Mouse (Mus musculus): Measurements from ENCODE around the gene Olfr969. TPM values are rescaled to one million over a fixed set of nuclear protein-coding genes. Genes with fewer than 3 reads are reported as not detected.
"Not testable (repeated sequence)": the region's sequence is repeated elsewhere in the genome, so short reads cannot be mapped to it uniquely, and the experiment has no call there.

Gene Olfr969
- not detected in 2 replicates for polyA plus RNA-seq (2015; fragmentation: Nextera tagmentation; extraction: Ambion mirVana)

DNA sequence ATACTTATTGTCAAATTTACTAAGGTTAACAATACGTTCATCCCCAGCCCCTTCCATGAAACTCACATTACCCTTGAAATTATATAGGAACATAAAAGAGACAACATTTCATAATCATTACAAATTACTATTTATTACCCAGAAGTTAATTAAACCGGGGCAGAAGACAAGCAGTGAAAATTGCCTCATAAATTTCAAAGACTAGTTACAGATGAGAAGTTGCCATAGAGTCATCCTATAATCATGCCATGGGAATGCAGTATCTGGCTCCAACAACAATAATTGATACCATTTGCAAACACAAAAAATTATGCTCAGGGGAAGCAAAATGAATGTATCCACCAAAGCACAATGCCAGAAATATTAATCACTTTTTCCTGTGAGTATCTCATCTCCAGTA is at the start of gene Olfr969:
Gene Olfr969 (plus strand): TSS at position 388 of the 400 bp plus-strand sequence.
- H3K9me3 ChIP-seq = no peaks in the 10 kb centered on the region
- no peak for ATAC-seq (ENCODE audit: insufficient number of reproducible peaks, low FRiP score, low TSS enrichment, low read depth)
- no peak within 1 kb of the TSS for H3K4me3 ChIP-seq
- WGBS = 48% methylated on average over 2 of the region's 2 CpGs
- no peaks in the 10 kb centered on the region for H3K4me1 ChIP-seq
- H3K4me2 ChIP-seq = no peak within 1 kb of the TSS
- H3K9ac ChIP-seq = no peak within 1 kb of the TSS
- no peaks in the 10 kb centered on the region for H3K27me3 ChIP-seq
- H3K27ac ChIP-seq = no peak within 1 kb of the TSS
- no peaks in the 10 kb centered on the region for H3K36me3 ChIP-seq

DNA sequence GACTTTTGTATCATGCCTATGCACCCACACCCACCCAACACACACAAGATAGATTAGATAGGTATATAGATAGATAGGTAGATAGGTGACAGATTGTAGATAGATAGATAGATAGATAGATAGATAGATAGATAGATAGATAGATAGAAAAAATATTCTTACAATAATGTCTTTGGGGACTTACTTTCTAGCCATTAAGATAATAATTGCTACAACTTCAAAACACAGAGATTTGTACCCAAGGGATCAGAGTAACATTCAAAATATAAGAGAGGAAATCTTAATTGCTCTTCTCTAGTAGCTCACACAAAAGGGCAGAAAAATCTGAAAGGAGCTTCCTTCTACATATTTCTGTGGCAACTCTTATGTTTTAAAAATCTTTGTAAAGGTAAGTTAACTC is 44.8 kb upstream of the Olfr969 start, which contains the start of gene Olfr967:
Gene Olfr967 (plus strand): TSS at position 301 of the 400 bp plus-strand sequence.
- Histone ChIP-seq H3K4me3 (no peak within 1 kb of the TSS), H3K9ac (no peak within 1 kb of the TSS)

GRCm38 (mm10) chr9:39746428-39746827 is 44.3 kb upstream of the Olfr969 start:
- H3K9ac ChIP-seq = no peak overlapping the region
- ATAC-seq (ENCODE audit: insufficient number of reproducible peaks, low FRiP score, low TSS enrichment, low read depth) = no peak
- no peaks in the 10 kb centered on the region for H3K36me3 ChIP-seq
- H3K27me3 ChIP-seq = no peaks in the 10 kb centered on the region
- no peak overlapping the region for H3K4me3 ChIP-seq
- H3K9me3 ChIP-seq = no peaks in the 10 kb centered on the region
- H3K4me1 ChIP-seq = no peaks in the 10 kb centered on the region
- no peak overlapping the region for H3K4me2 ChIP-seq
- WGBS = 86% methylated on average over 1 of the region's 1 CpGs
- H3K27ac ChIP-seq = no peak overlapping the region

More for the DNA sequence above, 44.8 kb upstream of the Olfr969 start, which contains the start of gene Olfr967:
- Histone ChIP-seq H3K27me3 (no peaks in the 10 kb centered on the region), H3K9me3 (no peaks in the 10 kb centered on the region), H3K4me1 (no peaks in the 10 kb centered on the region), H3K27ac (no peak within 1 kb of the TSS), H3K36me3 (no peaks in the 10 kb centered on the region), H3K4me2 (no peak within 1 kb of the TSS)
- ATAC-seq (ENCODE audit: insufficient number of reproducible peaks, low FRiP score, low TSS enrichment, low read depth) = no peak

DNA sequence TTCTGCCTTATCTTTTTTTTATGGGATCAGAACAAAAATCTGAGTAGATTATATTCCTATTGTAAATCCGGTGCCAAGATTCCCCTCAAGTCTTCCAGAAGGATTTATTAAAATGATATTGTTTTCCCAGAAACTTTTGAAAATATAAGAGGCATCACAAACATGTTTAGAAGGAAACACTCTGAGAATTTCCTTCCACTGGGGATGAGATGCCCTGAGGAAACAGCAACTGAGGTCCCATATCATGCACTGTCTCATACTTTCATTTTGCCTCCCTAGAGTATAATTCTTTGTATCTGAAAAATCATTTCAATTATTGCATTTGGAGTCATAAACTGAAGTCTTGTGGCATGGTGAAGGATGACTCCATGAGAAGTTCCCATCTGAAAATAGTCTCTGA is 7.6 kb upstream of the Olfr969 start, which contains the start of gene Olfr968:
Gene Olfr968 (minus strand): TSS at position 101 of the 400 bp plus-strand sequence.
- 84% methylated on average over 1 of the region's 1 CpGs for WGBS
- Histone ChIP-seq H3K4me1 (no peaks in the 10 kb centered on the region), H3K4me3 (no peak within 1 kb of the TSS), H3K36me3 (no peaks in the 10 kb centered on the region), H3K4me2 (no peak within 1 kb of the TSS), H3K27me3 (no peaks in the 10 kb centered on the region), H3K9ac (no peak within 1 kb of the TSS), H3K27ac (no peak within 1 kb of the TSS), H3K9me3 (no peaks in the 10 kb centered on the region)
- no peak for ATAC-seq (ENCODE audit: insufficient number of reproducible peaks, low FRiP score, low TSS enrichment, low read depth)

GRCm38 (mm10) chr9:39808560-39808959 is 17.8 kb downstream of the Olfr969 start, which contains the start of gene Olfr970:
Gene Olfr970, plus strand, starts transcription at chr9:39808860.
- H3K9ac ChIP-seq = no peak within 1 kb of the TSS
- H3K4me2 ChIP-seq = no peak within 1 kb of the TSS
- no peaks in the 10 kb centered on the region for H3K36me3 ChIP-seq
- 60% methylated on average over 4 of the region's 4 CpGs for WGBS
- H3K27me3 ChIP-seq = no peaks in the 10 kb centered on the region
- no peaks in the 10 kb centered on the region for H3K9me3 ChIP-seq
- H3K4me3 ChIP-seq = no peak within 1 kb of the TSS
- no peak within 1 kb of the TSS for H3K27ac ChIP-seq
- H3K4me1 ChIP-seq = no peaks in the 10 kb centered on the region
- no peak for ATAC-seq (ENCODE audit: insufficient number of reproducible peaks, low FRiP score, low TSS enrichment, low read depth)

DNA sequence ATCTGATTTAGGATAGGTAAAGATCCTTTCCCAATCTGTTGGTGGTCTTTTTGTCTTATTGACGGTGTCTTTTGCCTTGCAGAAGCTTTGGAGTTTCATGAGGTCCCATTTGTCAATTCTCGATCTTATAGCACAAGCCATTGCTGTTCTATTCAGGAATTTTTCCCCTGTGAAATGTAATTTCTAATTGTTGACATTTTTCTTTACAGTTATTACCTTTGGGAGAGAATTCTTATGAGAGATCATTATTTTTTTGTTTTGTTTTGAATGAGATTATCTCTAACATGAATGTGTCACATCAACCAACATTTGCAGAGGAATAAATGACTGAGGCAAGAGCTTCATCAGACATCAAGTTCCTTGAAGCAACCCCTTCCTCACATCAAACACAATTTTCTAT is 45.8 kb downstream of the Olfr969 start, which contains the start of gene Olfr971:
Gene Olfr971 (plus strand): TSS at position 301 of the 400 bp plus-strand sequence.
- H3K4me1 ChIP-seq; H3K36me3 ChIP-seq; H3K4me3 ChIP-seq; H3K4me2 ChIP-seq; H3K9me3 ChIP-seq; H3K27ac ChIP-seq; H3K27me3 ChIP-seq; ATAC-seq (ENCODE audit: insufficient number of reproducible peaks, low FRiP score, low TSS enrichment, low read depth); H3K9ac ChIP-seq: not testable (repeated sequence)
- whole genome bisulfite sequencing = 81% methylated on average over 2 of the region's 2 CpGs

Other genes with a start within 250 kb of the Olfr969 start
- gene Olfr958, start 236.9 kb upstream of the Olfr969 start, polyA plus RNA-seq (2015; fragmentation: Nextera tagmentation; extraction: Ambion mirVana) = not detected in 2 replicates
- not detected in 2 replicates for gene Olfr959, start 215.4 kb upstream of the Olfr969 start, polyA plus RNA-seq (2015; fragmentation: Nextera tagmentation; extraction: Ambion mirVana)
- 75.0 and 122 TPM in 2 replicates for gene AW551984, start 186.5 kb upstream of the Olfr969 start, polyA plus RNA-seq (2015; fragmentation: Nextera tagmentation; extraction: Ambion mirVana)
- not detected in 2 replicates for gene Olfr148, start 180.3 kb upstream of the Olfr969 start, polyA plus RNA-seq (2015; fragmentation: Nextera tagmentation; extraction: Ambion mirVana)
- not detected in 2 replicates for gene Olfr960, start 169.6 kb upstream of the Olfr969 start, polyA plus RNA-seq (2015; fragmentation: Nextera tagmentation; extraction: Ambion mirVana)
- not detected in 2 replicates for gene Olfr961, start 145.9 kb upstream of the Olfr969 start, polyA plus RNA-seq (2015; fragmentation: Nextera tagmentation; extraction: Ambion mirVana)
- not detected in 2 replicates for gene Olfr963, start 123.7 kb upstream of the Olfr969 start, polyA plus RNA-seq (2015; fragmentation: Nextera tagmentation; extraction: Ambion mirVana)
- not detected in 2 replicates for gene Olfr149, start 83.8 kb upstream of the Olfr969 start, polyA plus RNA-seq (2015; fragmentation: Nextera tagmentation; extraction: Ambion mirVana)
- not detected in 2 replicates for gene Olfr965, start 79.6 kb upstream of the Olfr969 start, polyA plus RNA-seq (2015; fragmentation: Nextera tagmentation; extraction: Ambion mirVana)
- gene Olfr150, start 60.0 kb upstream of the Olfr969 start, polyA plus RNA-seq (2015; fragmentation: Nextera tagmentation; extraction: Ambion mirVana) = not detected in 2 replicates
- gene Olfr967, start 44.7 kb upstream of the Olfr969 start, polyA plus RNA-seq (2015; fragmentation: Nextera tagmentation; extraction: Ambion mirVana) = not detected in 2 replicates
- not detected in 2 replicates for gene Olfr968, start 7.7 kb upstream of the Olfr969 start, polyA plus RNA-seq (2015; fragmentation: Nextera tagmentation; extraction: Ambion mirVana)
- not detected in 2 replicates for gene Olfr970, start 17.9 kb downstream of the Olfr969 start, polyA plus RNA-seq (2015; fragmentation: Nextera tagmentation; extraction: Ambion mirVana)
- not detected in 2 replicates for gene Olfr971, start 45.9 kb downstream of the Olfr969 start, polyA plus RNA-seq (2015; fragmentation: Nextera tagmentation; extraction: Ambion mirVana)
- gene Olfr972, start 75.5 kb downstream of the Olfr969 start, polyA plus RNA-seq (2015; fragmentation: Nextera tagmentation; extraction: Ambion mirVana) = not detected in 2 replicates
- gene Olfr229, start 116.4 kb downstream of the Olfr969 start, polyA plus RNA-seq (2015; fragmentation: Nextera tagmentation; extraction: Ambion mirVana) = not detected in 2 replicates
- not detected in 2 replicates for gene Olfr974, start 146.6 kb downstream of the Olfr969 start, polyA plus RNA-seq (2015; fragmentation: Nextera tagmentation; extraction: Ambion mirVana)
- not detected in 2 replicates for gene Olfr975, start 161.1 kb downstream of the Olfr969 start, polyA plus RNA-seq (2015; fragmentation: Nextera tagmentation; extraction: Ambion mirVana)
- gene Olfr976, start 170.2 kb downstream of the Olfr969 start, polyA plus RNA-seq (2015; fragmentation: Nextera tagmentation; extraction: Ambion mirVana) = not detected in 2 replicates
- not detected in 2 replicates for gene Olfr978, start 201.2 kb downstream of the Olfr969 start, polyA plus RNA-seq (2015; fragmentation: Nextera tagmentation; extraction: Ambion mirVana)
- not detected in 2 replicates for gene Olfr979, start 212.5 kb downstream of the Olfr969 start, polyA plus RNA-seq (2015; fragmentation: Nextera tagmentation; extraction: Ambion mirVana)
- not detected in 2 replicates for gene Olfr980, start 218.6 kb downstream of the Olfr969 start, polyA plus RNA-seq (2015; fragmentation: Nextera tagmentation; extraction: Ambion mirVana)
- gene Olfr981, start 230.5 kb downstream of the Olfr969 start, polyA plus RNA-seq (2015; fragmentation: Nextera tagmentation; extraction: Ambion mirVana) = not detected in 2 replicates